Mouse (Mus musculus): Measurements from ENCODE around the gene Cadps. TPM values are rescaled to one million over a fixed set of nuclear protein-coding genes. Genes with fewer than 3 reads are reported as not detected.

Gene Cadps
- polyA plus RNA-seq, 2 experiments: 0.01 TPM; not detected in 1

- ATAC-seq (ENCODE audit: insufficient read depth) (no peak), DNase-seq (ENCODE audit: low read depth in 3 of 3, low spot score in 3 of 3) (no peak)
- no peak overlapping the region for H3K4me3 ChIP-seq (ENCODE audit: insufficient read depth in 1 of 2, low read depth in 2 of 2, low read length in 2 of 2)
- H3K9ac ChIP-seq (replicated peaks): no peak overlapping the region
- H3K27ac ChIP-seq: no peak overlapping the region
- no peaks in the 10 kb centered on the region for H3K4me1 ChIP-seq (replicated peaks; ENCODE audit: control insufficient read depth in 2 of 2, insufficient read depth in 2 of 2, low read length in 1 of 2)
- no peaks in the 10 kb centered on the region for H3K27me3 ChIP-seq (ENCODE audit: control insufficient read depth, insufficient read depth, low read length)
- no peak overlapping the region for H3K4me2 ChIP-seq (ENCODE audit: low read depth)
- TF ChIP-seq EP300 (IDR thresholded peaks at IDR 0.05; ENCODE audit: low read depth) (no peak), CTCF (IDR thresholded peaks at IDR 0.05; ENCODE audit: low read depth) (no peak)
- H3K9me3 ChIP-seq (ENCODE audit: control insufficient read depth, low read length): no peaks in the 10 kb centered on the region
- 71% methylated on average over 6 of the region's 6 CpGs for WGBS (ENCODE audit: insufficient replicate concordance)
- no peaks in the 10 kb centered on the region for H3K36me3 ChIP-seq (replicated peaks; ENCODE audit: control insufficient read depth, insufficient read depth, low read depth)
These were observed 374.0 kb downstream of the Cadps start for GRCm38 (mm10) chr14:12448883-12449282.

GRCm38 (mm10) chr14:12441019-12441418 lies 381.9 kb downstream of the Cadps start:
- Histone ChIP-seq H3K27me3 (ENCODE audit: control insufficient read depth, insufficient read depth, low read length) (no peaks in the 10 kb centered on the region), H3K9me3 (ENCODE audit: control insufficient read depth, low read length) (no peaks in the 10 kb centered on the region), H3K4me2 (ENCODE audit: low read depth) (no peak overlapping the region), H3K4me3 (ENCODE audit: insufficient read depth in 1 of 2, low read depth in 2 of 2, low read length in 2 of 2) (no peak overlapping the region), H3K4me1 (replicated peaks; ENCODE audit: control insufficient read depth in 2 of 2, insufficient read depth in 2 of 2, low read length in 1 of 2) (no peaks in the 10 kb centered on the region), H3K27ac (no peak overlapping the region), H3K9ac (replicated peaks) (no peak overlapping the region), H3K36me3 (replicated peaks; ENCODE audit: control insufficient read depth, insufficient read depth, low read depth) (no peaks in the 10 kb centered on the region)
- ATAC-seq (ENCODE audit: insufficient read depth) (no peak), DNase-seq (ENCODE audit: low read depth in 3 of 3, low spot score in 3 of 3) (no peak)
- 61% methylated on average over 2 of the region's 2 CpGs for WGBS (ENCODE audit: insufficient replicate concordance)
- no peak for TF ChIP-seq CTCF (IDR thresholded peaks at IDR 0.05; ENCODE audit: low read depth)
- TF ChIP-seq EP300 (IDR thresholded peaks at IDR 0.05; ENCODE audit: low read depth): no peak

GRCm38 (mm10) chr14:12437976-12438375 lies 384.9 kb downstream of the Cadps start:
- Histone ChIP-seq H3K36me3 (replicated peaks; ENCODE audit: control insufficient read depth, insufficient read depth, low read depth) (no peaks in the 10 kb centered on the region), H3K4me2 (ENCODE audit: low read depth) (no peak overlapping the region), H3K27me3 (ENCODE audit: control insufficient read depth, insufficient read depth, low read length) (no peaks in the 10 kb centered on the region), H3K27ac (no peak overlapping the region), H3K9me3 (ENCODE audit: control insufficient read depth, low read length) (no peaks in the 10 kb centered on the region), H3K9ac (replicated peaks) (no peak overlapping the region), H3K4me3 (ENCODE audit: insufficient read depth in 1 of 2, low read depth in 2 of 2, low read length in 2 of 2) (no peak overlapping the region), H3K4me1 (replicated peaks; ENCODE audit: control insufficient read depth in 2 of 2, insufficient read depth in 2 of 2, low read length in 1 of 2) (no peaks in the 10 kb centered on the region)
- ATAC-seq (ENCODE audit: insufficient read depth) (no peak), DNase-seq (ENCODE audit: low read depth in 3 of 3, low spot score in 3 of 3) (no peak)
- TF ChIP-seq CTCF (IDR thresholded peaks at IDR 0.05; ENCODE audit: low read depth) (no peak), EP300 (IDR thresholded peaks at IDR 0.05; ENCODE audit: low read depth) (no peak)
- 65% methylated on average over 4 of the region's 4 CpGs for WGBS (ENCODE audit: insufficient replicate concordance)

- DNase-seq (ENCODE audit: low read depth in 3 of 3, low spot score in 3 of 3): no peak
- WGBS (ENCODE audit: insufficient replicate concordance): 73% methylated on average over 7 of the region's 7 CpGs
- Histone ChIP-seq H3K4me3 (ENCODE audit: insufficient read depth in 1 of 2, low read depth in 2 of 2, low read length in 2 of 2) (no peak overlapping the region), H3K36me3 (replicated peaks; ENCODE audit: control insufficient read depth, insufficient read depth, low read depth) (no peaks in the 10 kb centered on the region), H3K27me3 (ENCODE audit: control insufficient read depth, insufficient read depth, low read length) (no peaks in the 10 kb centered on the region), H3K9ac (replicated peaks) (no peak overlapping the region), H3K4me2 (ENCODE audit: low read depth) (no peak overlapping the region), H3K4me1 (replicated peaks; ENCODE audit: control insufficient read depth in 2 of 2, insufficient read depth in 2 of 2, low read length in 1 of 2) (no peaks in the 10 kb centered on the region), H3K9me3 (ENCODE audit: control insufficient read depth, low read length) (no peaks in the 10 kb centered on the region), H3K27ac (no peak overlapping the region)
- no peak for ATAC-seq (ENCODE audit: insufficient read depth)
- no peak for TF ChIP-seq EP300 (IDR thresholded peaks at IDR 0.05; ENCODE audit: low read depth)
- TF ChIP-seq CTCF (IDR thresholded peaks at IDR 0.05; ENCODE audit: low read depth): no peak
These were observed 385.5 kb downstream of the Cadps start for GRCm38 (mm10) chr14:12437422-12437821.

- TF ChIP-seq CTCF (IDR thresholded peaks at IDR 0.05; ENCODE audit: low read depth) (no peak), EP300 (IDR thresholded peaks at IDR 0.05; ENCODE audit: low read depth) (no peak)
- Histone ChIP-seq H3K27me3 (ENCODE audit: control insufficient read depth, insufficient read depth, low read length) (no peaks in the 10 kb centered on the region), H3K27ac (no peak overlapping the region), H3K4me1 (replicated peaks; ENCODE audit: control insufficient read depth in 2 of 2, insufficient read depth in 2 of 2, low read length in 1 of 2) (no peaks in the 10 kb centered on the region), H3K9me3 (ENCODE audit: control insufficient read depth, low read length) (no peaks in the 10 kb centered on the region), H3K36me3 (replicated peaks; ENCODE audit: control insufficient read depth, insufficient read depth, low read depth) (no peaks in the 10 kb centered on the region), H3K4me2 (ENCODE audit: low read depth) (no peak overlapping the region), H3K9ac (replicated peaks) (no peak overlapping the region), H3K4me3 (ENCODE audit: insufficient read depth in 1 of 2, low read depth in 2 of 2, low read length in 2 of 2) (no peak overlapping the region)
- DNase-seq (ENCODE audit: low read depth in 3 of 3, low spot score in 3 of 3): no peak
- WGBS (ENCODE audit: insufficient replicate concordance): 61% methylated on average over 14 of the region's 14 CpGs
- no peak for ATAC-seq (ENCODE audit: insufficient read depth)
These were observed 385.9 kb downstream of the Cadps start for GRCm38 (mm10) chr14:12436903-12437368.

Data from liver, embryonic 14.5 days (tissue).